Mouse (Mus musculus): ENCODE data around the gene Pip4k2a.

GRCm38 (mm10) chr2:18819520-18819919 lies 178.4 kb downstream of the Pip4k2a start:
- TF ChIP-seq POLR2A (IDR thresholded peaks at IDR 0.05; ENCODE audit: borderline replicate concordance, insufficient read depth, low read length) (no peak), CTCF (IDR thresholded peaks at IDR 0.05; ENCODE audit: borderline replicate concordance, insufficient read depth, low read depth, low read length) (no peak)
